Mouse (Mus musculus) T-helper 1 cell (primary cell): ENCODE measurements at regions not wholly inside any gene's neighbourhood (a gene's known extent, or its start where the extent isn't known, plus 50 kb on each side); places are given as distances from the start of the nearest gene placed in this dataset.

ENCODE experiments used
- in situ Hi-C: fragments of 300-600 bp; cut with MboI, MseI; formaldehyde crosslinking; loops from one replicate; pipeline ENCODE4 v1.15.1; 2025; ENCODE audit warnings: high pct_unique_total_duplicates

DNA sequence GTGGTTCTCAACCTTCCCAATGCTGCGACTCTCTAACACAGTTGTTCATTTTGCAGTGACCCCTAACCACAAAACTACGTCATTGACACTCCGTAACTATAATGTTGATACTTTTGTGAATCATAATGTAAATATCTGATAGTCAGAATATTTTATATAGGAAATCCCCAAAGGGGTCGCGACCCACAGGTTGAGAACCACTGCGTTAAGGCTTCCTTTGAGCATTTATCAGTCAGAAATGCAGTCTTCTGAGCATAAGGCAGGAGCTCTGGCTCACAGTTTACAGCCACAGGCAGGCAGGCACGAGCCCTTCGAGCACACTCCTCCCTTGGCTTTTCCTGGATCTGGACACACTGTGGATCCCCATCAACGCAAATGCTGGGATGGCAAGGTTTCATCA is 57.0 kb downstream of the Nxnl2 start:
- in situ Hi-C loops, result no loop called here

DNA sequence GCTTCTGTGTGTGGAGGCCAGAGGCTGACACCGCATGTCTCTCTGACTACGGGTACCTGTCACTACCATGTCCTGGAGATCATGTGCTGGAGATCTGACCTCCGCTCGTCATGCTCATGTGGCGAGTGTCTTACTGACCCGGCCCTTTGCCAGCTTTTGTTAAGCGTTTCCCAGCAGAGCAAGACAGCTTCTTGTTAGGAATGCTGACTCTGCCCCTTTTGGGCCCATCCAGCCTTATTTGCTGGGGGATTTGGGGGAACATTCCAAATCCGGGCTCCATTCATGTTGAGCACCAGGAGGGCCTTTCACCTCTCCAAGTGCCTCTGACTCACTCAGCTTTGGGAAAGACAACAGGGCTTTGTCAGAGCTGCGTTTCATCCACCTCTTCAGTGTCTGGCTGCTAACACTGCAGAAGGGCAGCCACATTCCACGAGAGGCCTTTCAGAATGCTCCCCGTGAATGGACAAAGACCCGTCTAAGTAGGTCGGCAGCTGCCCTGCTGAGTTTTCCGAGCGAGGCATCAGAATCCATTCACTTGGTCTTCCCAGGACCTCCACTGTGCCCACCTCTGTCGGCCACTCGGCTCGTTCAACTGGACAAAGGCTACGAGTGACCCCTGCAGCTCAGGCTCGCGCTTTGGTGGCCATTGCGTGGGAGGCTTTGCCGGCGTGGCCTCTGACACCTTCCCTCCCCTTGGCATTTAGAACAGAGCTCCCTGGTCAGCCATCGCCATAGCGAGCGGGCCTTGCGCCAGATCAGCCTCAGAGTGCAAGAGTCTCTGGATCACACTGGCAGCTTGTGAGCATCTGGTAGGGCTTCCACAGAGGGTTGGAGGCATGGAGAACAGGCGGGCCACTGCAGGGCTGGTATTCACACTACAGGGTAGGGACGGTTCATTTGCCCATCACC is 58.3 kb downstream of the Nxnl2 start:
- in situ Hi-C loops, result no loop called here

- in situ Hi-C loops, result no loop called here
These were observed 59.0 kb downstream of the Nxnl2 start for GRCm38 (mm10) chr13:51229862-51230261.

DNA sequence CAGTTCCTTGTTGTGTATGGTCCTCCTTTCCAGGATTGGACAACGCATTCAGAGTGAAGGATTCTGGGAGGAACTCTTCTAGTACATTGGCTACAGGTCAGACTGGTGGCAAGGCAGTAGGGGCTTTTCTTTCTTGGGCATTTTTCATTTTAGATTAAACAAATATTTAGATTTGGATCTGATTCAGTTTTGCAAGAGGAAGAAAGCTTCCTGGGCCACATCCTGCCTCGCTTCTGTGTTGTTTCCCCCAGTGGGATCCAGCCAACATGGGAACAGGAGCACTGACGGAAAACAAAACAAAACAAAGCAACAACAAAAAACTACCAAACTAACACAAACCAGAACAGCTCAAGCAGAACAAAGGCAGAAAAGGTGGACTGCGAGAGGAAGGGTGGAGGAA is 60.8 kb downstream of the Nxnl2 start:
- in situ Hi-C loops, result no loop called here

DNA sequence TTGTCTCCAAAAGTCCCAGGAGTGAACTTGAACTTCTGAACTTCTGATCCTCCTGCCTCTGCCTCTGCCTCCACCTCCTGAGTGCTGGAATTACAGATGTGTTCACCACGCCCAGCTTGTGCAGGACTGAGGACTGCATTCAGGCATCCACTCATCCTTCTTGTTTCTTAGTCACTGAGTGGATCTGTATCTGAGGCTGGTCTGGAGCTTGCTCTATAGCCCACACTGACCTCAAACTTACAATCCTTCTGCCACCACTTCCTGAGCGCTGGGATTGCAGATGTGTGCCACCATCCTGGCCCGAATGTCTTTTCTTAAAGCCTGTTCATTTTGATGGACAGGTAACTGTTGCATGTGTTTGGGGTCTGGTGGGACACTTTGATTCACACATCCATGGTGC is 76.6 kb downstream of the Nxnl2 start:
- in situ Hi-C loops, result no loop called here

DNA sequence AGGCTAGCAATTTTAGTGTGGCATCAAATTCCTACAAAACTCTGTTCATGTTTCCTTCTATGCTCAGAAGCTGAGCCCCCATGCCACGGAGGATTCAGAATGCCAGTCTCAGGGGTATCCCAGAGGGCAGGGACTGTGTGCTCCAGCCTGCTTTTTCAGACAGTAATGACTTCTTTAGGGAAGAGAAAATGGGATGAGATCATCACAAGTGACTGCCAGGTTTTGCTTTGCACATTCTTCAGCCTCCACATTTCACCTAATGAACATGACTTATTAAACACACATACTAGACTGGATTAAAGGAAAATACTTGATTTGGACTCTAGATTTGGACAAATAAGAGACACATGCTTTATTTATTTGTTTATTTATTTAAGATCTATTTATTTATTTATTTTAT is 82.5 kb downstream of the Nxnl2 start:
- in situ Hi-C loops, result no loop called here

GRCm38 (mm10) chr13:51255688-51256087 is 84.9 kb downstream of the Nxnl2 start:
- in situ Hi-C loops, result no loop called here

DNA sequence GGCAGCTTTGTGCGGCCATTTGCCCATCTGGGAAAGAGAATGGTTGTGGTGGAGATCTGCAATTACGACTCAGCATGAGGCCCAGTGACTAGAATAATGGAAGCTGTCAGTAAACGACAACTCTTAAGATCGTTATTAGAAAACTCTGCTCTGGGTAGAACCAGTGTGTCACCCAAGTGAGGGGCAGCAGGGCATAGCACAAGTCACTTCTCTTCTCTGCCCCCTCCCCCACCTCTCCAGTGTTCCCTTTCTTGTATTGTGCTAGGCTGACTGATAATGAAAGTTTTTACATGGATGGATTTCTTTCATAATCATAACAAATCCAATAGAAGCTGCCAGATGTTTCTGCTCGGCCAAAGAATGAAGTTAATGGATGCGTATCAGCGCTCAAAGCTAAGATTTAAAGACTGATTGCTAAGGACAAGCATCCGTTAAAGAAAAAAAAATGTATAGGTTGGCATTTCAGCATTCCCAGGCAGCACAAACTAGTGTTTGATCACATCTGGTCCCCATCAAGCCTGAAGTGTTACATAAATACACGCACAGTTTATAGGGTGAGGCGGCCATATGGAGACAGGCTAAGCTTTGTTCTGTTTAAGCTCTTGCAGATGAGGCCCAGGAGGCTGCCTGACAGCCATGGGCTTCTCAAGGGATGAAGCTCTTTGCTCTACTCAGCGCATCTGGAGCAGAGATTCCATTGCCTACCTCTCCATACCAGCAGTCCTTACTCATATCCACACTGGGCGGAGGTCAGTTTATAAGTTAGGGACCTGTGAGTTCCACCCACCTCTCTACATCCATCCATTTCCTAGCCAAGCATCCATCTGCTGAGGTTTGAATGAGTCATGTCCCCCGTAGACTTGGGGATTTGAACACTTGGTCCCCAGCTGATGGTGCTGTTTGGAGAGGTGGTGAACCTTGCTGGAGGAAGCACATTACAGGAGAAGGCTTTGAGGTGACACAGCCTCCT is 88.2 kb downstream of the Nxnl2 start:
- in situ Hi-C loops, result no loop called here

GRCm38 (mm10) chr13:51261619-51262018 is 90.8 kb downstream of the Nxnl2 start:
- in situ Hi-C loops, result no loop called here

DNA sequence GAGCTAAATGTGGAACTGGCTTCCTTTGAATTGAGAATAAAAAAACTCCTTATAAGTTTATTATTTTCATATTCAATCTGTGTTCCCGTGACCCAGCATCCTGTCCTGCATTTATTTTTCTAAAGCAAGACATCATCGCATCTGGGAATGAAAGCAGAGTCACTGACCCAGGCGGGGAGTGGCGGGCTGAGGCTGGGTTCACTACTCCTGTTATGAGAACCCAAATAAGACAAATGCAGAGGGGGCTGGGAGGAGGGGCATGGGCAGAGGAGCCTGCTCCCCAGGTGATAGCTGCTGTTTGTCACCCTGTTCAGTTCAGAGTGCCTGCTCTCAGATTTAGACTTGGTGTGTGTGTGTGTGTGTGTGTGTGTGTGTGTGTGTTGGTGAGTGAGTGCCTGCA is 102.0 kb downstream of the Nxnl2 start:
- in situ Hi-C loops, result no loop called here

DNA sequence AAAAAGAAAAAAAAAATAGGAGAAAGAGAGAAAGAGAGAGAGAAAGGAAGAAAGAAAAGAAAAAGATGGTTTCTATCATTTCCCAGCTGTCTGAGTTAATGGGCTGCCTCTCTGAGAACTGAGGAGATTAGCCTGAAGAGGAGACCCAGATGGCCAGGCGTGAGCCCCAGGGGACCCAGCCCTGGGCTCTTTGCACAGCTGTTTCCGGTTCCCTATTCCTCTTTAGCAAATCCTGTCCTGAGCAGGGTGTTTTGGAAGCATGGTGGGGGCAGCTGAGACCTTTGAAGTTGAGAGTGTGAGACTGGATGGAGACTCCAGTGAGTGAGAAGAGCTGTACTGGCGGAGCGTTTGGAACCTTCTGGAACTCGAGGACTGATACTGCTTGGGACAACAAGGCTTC is 103.8 kb downstream of the Nxnl2 start:
- in situ Hi-C loops, result no loop called here

GRCm38 (mm10) chr13:51276601-51277000 is 105.8 kb downstream of the Nxnl2 start:
- in situ Hi-C loops, result no loop called here

GRCm38 (mm10) chr13:51277515-51277914 is 106.7 kb downstream of the Nxnl2 start:
- in situ Hi-C loops, result no loop called here

DNA sequence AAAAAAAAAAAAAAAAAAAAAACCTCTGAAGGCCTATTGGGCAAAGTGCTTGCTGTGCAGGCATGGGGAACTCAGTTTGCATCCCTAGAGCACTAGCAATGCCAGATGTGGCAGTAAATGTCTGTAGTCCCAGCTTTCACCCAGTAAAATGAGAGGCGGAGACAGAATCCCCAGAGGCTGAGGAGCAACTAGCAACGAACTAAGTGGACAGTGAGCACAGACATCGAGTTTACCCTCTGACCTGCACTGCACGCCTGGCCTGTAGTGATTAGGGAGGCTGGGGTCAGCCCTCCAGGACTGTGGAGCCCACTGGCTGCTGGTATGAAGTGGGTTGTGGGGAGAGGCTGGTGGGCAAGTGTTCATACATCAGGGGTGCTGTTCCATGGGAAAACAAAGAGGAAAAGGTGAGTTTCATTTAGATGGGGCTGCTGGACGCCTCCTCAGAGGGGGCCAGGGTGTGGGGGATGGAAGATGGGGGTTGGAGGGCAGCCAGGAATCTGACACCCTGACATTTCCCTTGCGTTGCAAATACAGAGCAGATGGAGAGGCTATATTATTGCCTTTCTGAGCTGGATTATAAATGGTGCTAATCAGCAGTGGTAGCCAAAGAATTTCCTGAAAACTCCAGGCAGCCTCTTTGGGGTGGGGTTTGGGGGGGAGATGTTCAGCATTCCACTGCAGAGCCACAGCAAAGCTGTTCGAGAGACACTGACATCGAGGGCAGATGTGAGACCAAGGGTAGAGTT is 109.0 kb downstream of the Nxnl2 start:
- in situ Hi-C loops, result no loop called here

GRCm38 (mm10) chr13:51280388-51280753 is 109.5 kb downstream of the Nxnl2 start:
- in situ Hi-C loops, result no loop called here

DNA sequence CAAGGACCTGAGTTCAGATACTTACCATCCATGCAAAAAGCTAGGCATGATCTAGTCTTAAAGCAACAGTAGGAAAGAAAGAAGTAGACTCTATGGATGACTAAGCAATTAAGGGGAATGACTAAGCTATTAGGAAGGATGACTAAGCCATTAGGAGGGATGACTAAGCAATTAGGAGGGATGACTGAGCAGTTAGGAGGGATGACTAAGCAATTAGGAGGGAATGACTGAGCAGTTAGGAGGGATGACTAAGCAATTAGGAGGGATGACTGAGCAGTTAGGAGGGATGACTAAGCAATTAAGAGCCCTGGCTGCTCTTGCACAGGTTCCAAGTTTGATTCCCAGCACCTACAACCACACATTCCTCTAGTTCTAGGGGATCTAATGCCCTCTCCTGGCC is 113.9 kb downstream of the Nxnl2 start:
- in situ Hi-C loops, result no loop called here

DNA sequence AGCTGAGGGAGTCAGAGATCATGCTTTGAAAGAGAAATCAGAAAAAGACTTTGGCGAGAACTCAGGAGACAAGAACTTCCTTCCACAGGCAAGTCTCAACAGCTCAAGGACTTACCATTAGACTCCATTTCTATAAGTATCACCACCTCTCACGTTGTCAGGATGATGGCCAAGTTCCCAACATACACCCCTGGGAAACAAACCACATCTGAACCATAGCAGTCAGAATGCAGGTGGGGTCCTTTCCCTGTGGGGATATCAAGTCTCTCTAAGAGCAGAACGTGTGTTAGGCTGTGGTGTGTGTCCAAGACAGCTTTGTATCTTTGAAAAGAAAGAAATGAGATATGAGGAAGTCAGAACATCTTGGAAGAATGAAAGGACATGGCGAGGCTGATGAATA is 118.6 kb downstream of the Nxnl2 start:
- in situ Hi-C loops, result no loop called here

- in situ Hi-C loops, result no loop called here
These were observed 118.4 kb upstream of the S1pr3 start for GRCm38 (mm10) chr13:51290021-51290424.

DNA sequence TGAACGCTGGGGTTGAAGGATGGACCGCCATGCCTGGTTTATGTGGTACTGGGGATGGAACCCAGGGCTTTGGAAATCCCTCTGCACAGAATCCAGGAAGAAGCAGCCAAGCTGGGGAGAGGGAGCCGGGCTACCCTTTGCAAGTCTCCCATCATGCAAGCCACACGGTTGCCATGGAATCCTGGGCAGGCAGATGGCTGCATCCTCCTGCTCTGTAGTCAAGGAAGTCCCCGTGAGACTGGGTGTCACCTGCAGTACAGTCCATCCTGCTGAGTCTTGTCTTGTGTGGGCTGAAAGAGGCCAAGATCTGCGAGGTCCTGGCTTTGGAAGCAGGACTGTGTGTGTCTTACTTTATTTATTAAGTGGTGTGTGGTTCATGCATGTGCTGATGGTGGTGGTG is 117.5 kb upstream of the S1pr3 start:
- in situ Hi-C loops, result no loop called here

- in situ Hi-C loops, result no loop called here
These were observed 115.4 kb upstream of the S1pr3 start for GRCm38 (mm10) chr13:51293047-51293446.

DNA sequence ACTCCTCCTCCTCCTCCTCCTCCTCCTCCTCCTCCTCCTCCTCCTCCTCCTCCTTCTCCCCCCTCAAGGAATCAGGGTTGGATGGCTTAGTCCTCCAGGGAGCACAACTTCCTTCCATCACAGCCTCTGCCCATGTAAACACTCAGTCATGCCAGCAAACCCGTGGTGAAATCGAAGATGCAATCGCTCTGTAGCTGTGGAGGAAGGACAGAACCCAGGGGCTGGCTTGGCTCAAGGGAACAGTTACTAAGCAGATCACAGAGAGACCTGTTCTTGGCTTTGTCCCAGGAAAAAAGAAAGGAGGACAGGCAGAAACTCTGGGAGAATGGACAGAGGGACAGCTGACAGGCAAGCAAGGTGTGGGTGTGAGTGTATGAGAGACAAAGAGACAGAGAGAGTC is 112.6 kb upstream of the S1pr3 start:
- in situ Hi-C loops, result no loop called here
